Mouse (Mus musculus) C2C12 (cell line): ENCODE results near the gene Akr7a5. TPM values are rescaled to one million over a fixed set of nuclear protein-coding genes. Genes with fewer than 3 reads are reported as not detected.

Experiments
- H3K27me3 ChIP-seq: one replicate; pipeline ENCODE4 v1.6.1; 2011; ENCODE audit not compliant: control insufficient read depth, insufficient read depth, insufficient read length
- H3K36me3 ChIP-seq: one replicate; pipeline ENCODE4 v1.6.1; 2011; ENCODE audit not compliant: control insufficient read depth, insufficient read depth
- H3K4me3 ChIP-seq: one replicate; pipeline ENCODE4 v1.5.1; 2011; ENCODE audit warnings: mild to moderate bottlenecking, control low read depth; ENCODE audit not compliant: poor library complexity, insufficient read depth, severe bottlenecking
- H3K79me2 ChIP-seq: one replicate; pipeline ENCODE4 v1.6.1; 2011; ENCODE audit not compliant: control insufficient read depth, insufficient read depth
- H3K79me3 ChIP-seq: one replicate; pipeline ENCODE4 v1.6.1; 2011; ENCODE audit warnings: low read depth, control low read depth
- H3ac ChIP-seq: one replicate; pipeline ENCODE3; 2011; ENCODE audit warnings: low read depth; ENCODE audit not compliant: control insufficient read depth, insufficient read length
- CEBPB ChIP-seq: IDR thresholded peaks from one replicate; pipeline ENCODE4 v1.6.1; 2011; ENCODE audit warnings: low read depth, mild to moderate bottlenecking, control low read depth, moderate library complexity
- CTCF ChIP-seq: IDR thresholded peaks from one replicate; pipeline ENCODE4 v1.5.1; 2011; ENCODE audit not compliant: control insufficient read depth, insufficient read depth, insufficient read length
- FOSL1 ChIP-seq: IDR thresholded peaks from one replicate; pipeline ENCODE4 v1.8.0; 2011; ENCODE audit warnings: mild to moderate bottlenecking, low read length; ENCODE audit not compliant: poor library complexity, insufficient read depth, severe bottlenecking
- MAX ChIP-seq: IDR thresholded peaks from one replicate; pipeline ENCODE4 v1.6.1; 2011; ENCODE audit warnings: mild to moderate bottlenecking, control low read depth
- MYOD1 ChIP-seq: IDR thresholded peaks from one replicate; pipeline ENCODE4 v1.6.1; 2011; ENCODE audit warnings: low read depth; ENCODE audit not compliant: control insufficient read depth, insufficient read length
- MYOG ChIP-seq: IDR thresholded peaks from one replicate; pipeline ENCODE4 v1.6.1; 2011; ENCODE audit not compliant: control insufficient read depth, insufficient read length; ENCODE audit errors: extremely low read depth
- USF1 ChIP-seq: IDR thresholded peaks from one replicate; pipeline ENCODE4 v1.6.1; 2011; ENCODE audit warnings: low read depth, mild to moderate bottlenecking, control low read depth, moderate library complexity
- polyA plus RNA-seq: library from polyadenylated mRNA; unstranded; fragments of >200 nt; fragmentation: generic; extraction: Trizol; gene quantifications from one replicate; pipeline ENCODE4 v1.2.1, GENCODE M21; 2012; ENCODE audit warnings: missing spikeins

The Akr7a5 gene
- polyA plus RNA-seq, 1 experiment, result 49.7 TPM

DNA sequence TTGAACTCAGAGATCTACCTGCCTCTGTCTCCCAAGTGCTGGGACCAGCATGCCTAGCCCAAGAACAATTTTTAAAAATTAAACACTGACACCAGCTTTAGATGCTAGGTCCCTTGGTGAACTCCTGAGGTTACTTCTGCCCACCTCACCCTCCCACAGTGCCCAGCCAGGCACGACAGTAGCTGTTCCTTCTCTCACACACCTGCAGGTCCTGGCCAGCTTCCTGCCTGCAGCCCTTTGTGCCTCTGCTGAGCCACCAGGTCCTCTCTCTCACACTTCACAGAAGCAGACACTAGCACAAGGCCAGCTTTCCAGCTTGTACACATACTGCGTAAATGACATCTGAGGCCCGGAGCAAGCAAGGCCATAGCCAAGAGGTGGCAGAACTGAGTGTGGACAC lies 5.0 kb upstream of the Akr7a5 start:
- Histone ChIP-seq H3K79me2 (no peaks in the 10 kb centered on the region), H3K27me3 (no peaks in the 10 kb centered on the region), H3K36me3 (no peaks in the 10 kb centered on the region), H3K79me3 (no peaks in the 10 kb centered on the region), H3K4me3 (no peak overlapping the region), H3ac (no peak overlapping the region)
- TF ChIP-seq MYOD1, result no peak
- TF ChIP-seq USF1, result no peak
- TF ChIP-seq MAX, result no peak
- TF ChIP-seq CTCF, result no peak
- no peak for TF ChIP-seq CEBPB
- no peak for TF ChIP-seq MYOG
- TF ChIP-seq FOSL1, result no peak

DNA sequence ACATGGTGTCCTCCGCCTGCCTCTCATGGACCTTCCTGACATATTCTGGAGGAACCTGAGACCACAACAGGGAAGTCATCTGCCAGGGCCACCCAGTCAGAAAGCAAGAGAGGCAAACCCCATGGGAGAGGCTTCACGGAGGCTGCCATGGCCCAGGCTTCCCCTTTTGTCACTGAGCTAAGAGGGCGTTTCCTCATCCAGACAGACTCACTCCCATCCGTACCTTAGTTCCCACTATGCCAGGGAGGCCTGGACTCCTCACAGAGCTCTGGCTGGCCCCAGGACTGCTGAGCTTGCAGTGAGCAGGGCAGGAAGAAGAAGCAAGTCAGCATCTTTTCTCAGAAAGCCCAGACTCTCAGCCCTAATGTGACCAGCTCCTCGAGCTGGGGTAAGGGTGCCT lies 2.6 kb upstream of the Akr7a5 start:
- Histone ChIP-seq H3K27me3 (no peaks in the 10 kb centered on the region), H3K79me3 (no peaks in the 10 kb centered on the region), H3K79me2 (no peaks in the 10 kb centered on the region), H3K4me3 (no peak overlapping the region), H3ac (no peak overlapping the region), H3K36me3 (no peaks in the 10 kb centered on the region)
- TF ChIP-seq MAX (no peak), MYOD1 (no peak), CEBPB (no peak), CTCF (no peak), USF1 (no peak), FOSL1 (no peak), MYOG (no peak)

DNA sequence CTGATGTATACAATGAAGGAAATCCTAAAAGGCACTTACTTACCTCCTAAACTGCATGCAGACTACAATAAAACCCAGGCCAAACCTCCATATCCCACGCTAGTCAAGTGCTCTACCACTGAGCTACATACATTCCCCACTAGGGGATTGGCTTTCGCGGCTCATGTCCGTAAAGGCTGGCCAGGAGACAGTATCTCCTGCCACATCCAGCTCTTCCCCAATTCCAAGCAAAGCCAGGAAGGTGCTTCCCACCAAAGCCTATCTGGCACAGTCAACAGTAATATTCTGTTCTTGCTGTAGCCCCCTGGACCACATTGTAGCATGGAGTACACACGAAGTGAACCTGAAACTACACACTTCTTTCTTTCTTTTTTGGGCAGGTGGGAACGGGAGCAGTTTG lies 893 bp upstream of the Akr7a5 start:
- Histone ChIP-seq H3K79me2 (no peaks in the 10 kb centered on the region), H3K36me3 (no peaks in the 10 kb centered on the region), H3ac (no peak overlapping the region), H3K4me3 (peak overlapping the region; percentile 48), H3K27me3 (no peaks in the 10 kb centered on the region), H3K79me3 (no peaks in the 10 kb centered on the region)
- TF ChIP-seq FOSL1 (no peak), MYOG (no peak), MYOD1 (no peak), MAX (no peak), CTCF (no peak), USF1 (no peak), CEBPB (no peak)

DNA sequence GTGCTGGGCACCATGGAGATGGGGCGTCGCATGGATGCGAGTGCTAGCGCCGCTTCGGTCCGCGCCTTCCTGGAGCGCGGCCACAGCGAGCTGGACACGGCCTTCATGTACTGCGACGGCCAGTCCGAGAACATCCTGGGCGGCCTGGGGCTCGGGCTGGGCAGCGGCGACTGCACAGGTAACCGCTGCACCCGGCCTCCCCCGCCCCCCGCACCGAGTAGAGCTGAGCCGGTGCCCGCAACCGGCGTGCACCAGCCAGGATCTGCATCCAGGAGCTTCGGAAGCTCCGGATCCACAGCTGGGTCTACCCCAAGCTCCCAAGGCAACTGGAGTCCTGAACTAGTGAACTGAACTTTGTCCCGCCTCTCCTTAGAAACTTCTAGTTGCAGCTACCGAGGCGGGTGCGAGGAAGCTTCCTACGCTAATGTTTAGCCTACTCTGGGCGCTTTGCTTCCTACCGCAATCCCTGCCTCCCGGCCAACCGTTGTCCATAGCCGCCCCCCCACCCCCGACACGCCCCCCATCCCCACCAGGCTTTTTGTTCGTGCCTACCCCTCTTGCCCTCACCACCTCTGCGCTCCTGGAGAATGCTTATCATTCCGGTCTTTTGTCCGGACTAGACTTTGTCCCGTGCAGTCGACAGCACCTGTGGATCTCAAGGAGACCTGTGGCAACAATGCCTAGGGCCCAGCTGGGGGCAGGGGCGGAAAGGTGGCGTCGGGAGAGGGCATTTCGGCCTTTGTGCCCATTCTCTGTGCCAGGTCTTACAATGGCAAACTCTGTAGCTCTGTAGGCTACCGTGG lies 556 bp downstream of the Akr7a5 start:
- Histone ChIP-seq H3K4me3 (peak overlapping the region; percentile 48), H3K36me3 (no peaks in the 10 kb centered on the region), H3ac (peak overlapping the region; percentile 88), H3K27me3 (no peaks in the 10 kb centered on the region), H3K79me2 (no peaks in the 10 kb centered on the region), H3K79me3 (no peaks in the 10 kb centered on the region)
- TF ChIP-seq FOSL1, result no peak
- TF ChIP-seq CTCF, result no peak

DNA sequence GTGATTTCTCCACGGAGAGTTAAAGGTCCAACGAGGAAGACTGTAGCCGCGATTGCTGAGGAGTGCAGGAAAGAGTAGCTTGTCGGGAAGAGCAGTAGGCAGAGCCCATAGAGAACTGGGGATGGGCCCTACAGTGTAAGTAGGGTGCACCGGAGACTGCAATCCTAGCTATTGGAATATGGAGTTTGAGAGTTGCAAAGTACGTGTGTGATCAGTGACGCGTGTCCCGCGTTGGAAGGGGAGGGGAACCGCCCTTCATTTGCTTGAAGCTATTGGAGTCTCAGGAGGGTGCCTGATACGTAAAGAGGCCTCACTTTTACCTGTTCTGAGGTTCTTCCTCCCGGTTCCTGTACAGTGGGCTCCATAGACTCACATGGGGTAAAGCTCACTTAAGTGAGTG lies 1.2 kb downstream of the Akr7a5 start:
- TF ChIP-seq MYOG (no peak), CTCF (no peak), MYOD1 (no peak), CEBPB (no peak), FOSL1 (no peak), MAX (no peak), USF1 (no peak)

DNA sequence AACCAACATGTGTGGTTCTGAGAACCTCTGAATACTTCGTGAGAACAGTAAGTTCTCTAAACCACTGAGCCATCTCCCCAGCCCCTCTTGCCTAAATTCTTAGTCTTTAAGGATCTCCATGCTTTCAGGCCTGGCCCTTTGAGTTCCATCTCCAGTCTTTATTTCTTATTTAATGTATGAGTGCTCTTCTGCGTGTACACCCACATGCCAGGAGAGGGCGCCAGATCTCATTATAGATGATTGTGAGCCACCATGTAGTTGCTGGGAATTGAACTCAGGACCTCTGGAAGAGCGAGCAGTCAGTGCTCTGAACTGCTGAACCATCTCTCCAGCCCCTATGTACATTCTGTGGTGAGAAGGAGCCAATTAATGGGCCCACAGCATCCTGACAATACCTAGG lies 2.1 kb downstream of the Akr7a5 start:
- H3K4me3 ChIP-seq, result no peak overlapping the region
- H3K79me3 ChIP-seq, result no peaks in the 10 kb centered on the region
- no peaks in the 10 kb centered on the region for H3K27me3 ChIP-seq
- H3K36me3 ChIP-seq, result no peaks in the 10 kb centered on the region
- TF ChIP-seq FOSL1, result no peak
- no peak for TF ChIP-seq MYOG
- TF ChIP-seq MYOD1, result no peak
- TF ChIP-seq CTCF, result no peak
- no peak for TF ChIP-seq MAX
- no peak for TF ChIP-seq CEBPB
- TF ChIP-seq USF1, result no peak
- no peak overlapping the region for H3ac ChIP-seq
- H3K79me2 ChIP-seq, result no peaks in the 10 kb centered on the region

More for the DNA sequence above, 1.2 kb downstream of the Akr7a5 start:
- no peaks in the 10 kb centered on the region for H3K79me2 ChIP-seq
- H3ac ChIP-seq, result peak overlapping the region; percentile 10
- H3K27me3 ChIP-seq, result no peaks in the 10 kb centered on the region
- no peaks in the 10 kb centered on the region for H3K36me3 ChIP-seq
- no peak overlapping the region for H3K4me3 ChIP-seq
- H3K79me3 ChIP-seq, result no peaks in the 10 kb centered on the region
